In the genomic region with DNA sequence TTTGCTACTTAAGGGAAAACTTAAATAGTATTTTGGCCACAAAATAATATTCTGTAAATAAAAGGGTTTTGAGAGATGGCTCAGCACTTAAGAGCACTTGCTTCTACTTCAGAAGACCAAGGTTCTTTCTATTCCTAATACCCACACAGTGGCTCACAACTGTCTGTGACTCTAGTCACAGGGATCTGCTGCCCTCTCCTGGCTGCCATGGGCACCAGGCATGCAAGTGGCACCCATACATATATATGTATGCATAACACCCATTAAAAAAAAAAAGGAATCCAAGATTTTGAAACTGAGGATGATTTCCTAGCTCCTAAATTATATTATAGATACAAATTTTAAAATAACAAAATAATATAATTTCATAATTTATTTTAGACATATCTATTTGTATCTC, we compare ENCODE assay signal across 11 mouse cellular contexts. TPM values are rescaled to one million over a fixed set of nuclear protein-coding genes. Genes with fewer than 3 reads are reported as not detected.
DNase-seq lines count a peak whose midpoint lies in the region; ATAC-seq and TF ChIP-seq lines count a peak whose summit lies in the region.
"Had no signal": no experiment of that assay in that cellular context is flagged by ENCODE, and none has a peak within 500 bp of the region (broad histone marks: within the 10 kb centered on the region; RNA-seq: fewer than 3 reads in every experiment).

No protein-coding gene starts in this region.

- no peaks in the 10 kb centered on the region for H3K27me3 ChIP-seq in limb, embryonic 14.5 days (ENCODE audit: control insufficient read depth, insufficient read depth, low read length)

- no peak for TF ChIP-seq POLR2A in cortical plate, adult 2 months (IDR thresholded peaks at IDR 0.05; ENCODE audit: extremely low read depth, insufficient read depth, low read length)
- TF ChIP-seq POLR2A in limb, embryonic 14.5 days (IDR thresholded peaks at IDR 0.05; ENCODE audit: borderline replicate concordance, extremely low read depth, insufficient read depth, insufficient read length), result no peak

- no peak overlapping the region for H3K9ac ChIP-seq in limb, embryonic 14.5 days (ENCODE audit: low read depth, low read length, severe bottlenecking)

- no peaks in the 10 kb centered on the region for H3K9me3 ChIP-seq in limb, embryonic 14.5 days (ENCODE audit: control insufficient read depth, low read length)

- no peak for ATAC-seq in limb, embryonic 14.5 days (ENCODE audit: low FRiP score, low read depth)

- intact Hi-C loops in left cerebral cortex, postnatal 14 days (cut with DNase I), result no loop called here
- intact Hi-C loops in left cerebral cortex, postnatal 36 days (cut with DNase I), result no loop called here

- H3K36me3 ChIP-seq in limb, embryonic 14.5 days (ENCODE audit: control insufficient read depth, insufficient read depth, low read length), result peaks cover 56% of the 10 kb centered on the region

- H3K4me3 ChIP-seq in cortical plate, adult 2 months (ENCODE audit: insufficient read depth, low read length), result no peak overlapping the region
- no peak overlapping the region for H3K4me3 ChIP-seq in limb, embryonic 14.5 days (replicated peaks; ENCODE audit: low read length)
- H3K4me3 ChIP-seq: myocyte had no signal

- no peaks in the 10 kb centered on the region for H3K4me1 ChIP-seq in cortical plate, adult 2 months (ENCODE audit: control insufficient read depth, insufficient read depth, low read length)
- no peaks in the 10 kb centered on the region for H3K4me1 ChIP-seq in limb, embryonic 14.5 days (ENCODE audit: control insufficient read depth, insufficient read depth, low read length)

- H3K27ac ChIP-seq in cortical plate, adult 2 months (ENCODE audit: insufficient read depth, low read length), result no peak overlapping the region
- H3K27ac ChIP-seq in limb, embryonic 14.5 days (replicated peaks; ENCODE audit: low read depth, low read length), result no peak overlapping the region

- H3K4me2 ChIP-seq in limb, embryonic 14.5 days (replicated peaks; ENCODE audit: low read depth, low read length, severe bottlenecking), result no peak overlapping the region

- peak; percentile 42 for TF ChIP-seq CTCF in cortical plate, adult 2 months (IDR thresholded peaks at IDR 0.05; ENCODE audit: extremely low read depth, insufficient read depth, low read length)

- DNase-seq in adrenal gland, postnatal 10 days, result peak; percentile 20
- DNase-seq in adrenal gland, postnatal 4 days (ENCODE audit: low spot score in 2 of 2), result no peak
- DNase-seq in left cerebral cortex, postnatal 14 days (ENCODE audit: low spot score in 2 of 2), result peak; percentile 31 to 52
- no peak for DNase-seq in left cerebral cortex, postnatal 36 days (ENCODE audit: low spot score in 2 of 2)
- peak; percentile 41 for DNase-seq in limb, embryonic 14.5 days (ENCODE audit: low spot score)
- DNase-seq in naive thymus-derived CD4-positive, alpha-beta T cell, adult 2 months (ENCODE audit: low read depth), result peak; percentile 62
- no peak for DNase-seq in frontal cortex, postnatal 10 days (ENCODE audit: low spot score in 2 of 2)

RNA-seq across cellular contexts. Expression of a gene that starts 10.8 kb away (rescaled TPM):
- 10 to 100 TPM; 22.6 to 26.2 TPM for total RNA-seq in adrenal gland, postnatal 10 days (2021)
- 10 to 100 TPM; 32.0 to 35.2 TPM for total RNA-seq in adrenal gland, postnatal 4 days (2021)
- 10 to 100 TPM; 20.0 to 20.3 TPM for total RNA-seq in left cerebral cortex, postnatal 14 days (2021)
- 10 to 100 TPM; 24.4 to 30.5 TPM for total RNA-seq in left cerebral cortex, postnatal 36 days (2021)
- polyA plus RNA-seq in cortical plate, adult 2 months (2012; rRNA removed), result 26.0 and 28.5 TPM in 2 replicates
- polyA plus RNA-seq in limb, embryonic 14.5 days (2012; rRNA removed), result 18.7 and 26.7 TPM in 2 replicates
- 6.4 and 8.8 TPM in 2 replicates for polyA plus RNA-seq in limb, embryonic 14.5 days (2014; fragmentation: Nextera tagmentation; extraction: Ambion mirVana)

RNA-seq across cellular contexts. Expression of a gene that starts 11.3 kb away (rescaled TPM):
- 100 to 1,000 TPM; 133 to 134 TPM for total RNA-seq in adrenal gland, postnatal 10 days (2021)
- total RNA-seq in adrenal gland, postnatal 4 days (2021), result 100 to 1,000 TPM; 137 to 141 TPM
- 100 to 1,000 TPM in 1 of 2 experiments, 10 to 100 TPM in 1; 97.1 to 102 TPM for total RNA-seq in left cerebral cortex, postnatal 14 days (2021)
- 10 to 100 TPM; 90.6 to 96.9 TPM for total RNA-seq in left cerebral cortex, postnatal 36 days (2021)
- 82.4 and 85.8 TPM in 2 replicates for polyA plus RNA-seq in cortical plate, adult 2 months (2012; rRNA removed)
- 89.4 and 116 TPM in 2 replicates for polyA plus RNA-seq in limb, embryonic 14.5 days (2012; rRNA removed)
- polyA plus RNA-seq in limb, embryonic 14.5 days (2014; fragmentation: Nextera tagmentation; extraction: Ambion mirVana), result 194 and 195 TPM in 2 replicates

RNA-seq across cellular contexts. Expression of a gene that starts 36.1 kb away (rescaled TPM):
- not detected for total RNA-seq in adrenal gland, postnatal 10 days (2021)
- not detected for total RNA-seq in adrenal gland, postnatal 4 days (2021)
- total RNA-seq in left cerebral cortex, postnatal 14 days (2021), result not detected
- not detected for total RNA-seq in left cerebral cortex, postnatal 36 days (2021)
- polyA plus RNA-seq in cortical plate, adult 2 months (2012; rRNA removed), result not detected in 2 replicates
- polyA plus RNA-seq in limb, embryonic 14.5 days (2012; rRNA removed), result 0.03 TPM in 1 of 2 replicates, not detected in the other
- polyA plus RNA-seq in limb, embryonic 14.5 days (2014; fragmentation: Nextera tagmentation; extraction: Ambion mirVana), result 0.08 TPM in 2 replicates
- polyA plus RNA-seq: C2C12; gonadal fat pad, adult 2 months; myocyte had no signal

Comparison
In these comparisons a context has a peak if more than half of its experiments do, and no peak if none do; other contexts are left out.
1. DNase-seq: peak in adrenal gland, postnatal 10 days (single experiment), left cerebral cortex, postnatal 14 days (2 of 2), limb, embryonic 14.5 days (single experiment) and naive thymus-derived CD4-positive, alpha-beta T cell, adult 2 months (single experiment); none in adrenal gland, postnatal 4 days (0 of 2), left cerebral cortex, postnatal 36 days (0 of 2) and frontal cortex, postnatal 10 days (0 of 2).